Mouse (Mus musculus) CH12.LX (cell line): ENCODE measurements around the gene Rasal3.

Source experiments
- EP300 ChIP-seq: IDR thresholded peaks from 2 replicates; pipeline ENCODE4 v1.6.1; 2011; ENCODE audit warnings: low read length, improper control_type of control experiment
- MYC ChIP-seq: IDR thresholded peaks from 2 replicates; pipeline ENCODE4 v1.6.1; 2011; ENCODE audit warnings: low read depth, mild to moderate bottlenecking, improper control_type of control experiment, low read length
- POLR2A ChIP-seq: IDR thresholded peaks from 2 replicates; pipeline ENCODE4 v1.6.1; 2011; ENCODE audit warnings: low read depth, mild to moderate bottlenecking, improper control_type of control experiment, low read length

- TF ChIP-seq EP300 = no peak
- no peak for TF ChIP-seq POLR2A
- no peak for TF ChIP-seq MYC
Measured at GRCm38 (mm10) chr17:32377137-32377536, 26.2 kb downstream of the Rasal3 start.
